In the genomic region with DNA sequence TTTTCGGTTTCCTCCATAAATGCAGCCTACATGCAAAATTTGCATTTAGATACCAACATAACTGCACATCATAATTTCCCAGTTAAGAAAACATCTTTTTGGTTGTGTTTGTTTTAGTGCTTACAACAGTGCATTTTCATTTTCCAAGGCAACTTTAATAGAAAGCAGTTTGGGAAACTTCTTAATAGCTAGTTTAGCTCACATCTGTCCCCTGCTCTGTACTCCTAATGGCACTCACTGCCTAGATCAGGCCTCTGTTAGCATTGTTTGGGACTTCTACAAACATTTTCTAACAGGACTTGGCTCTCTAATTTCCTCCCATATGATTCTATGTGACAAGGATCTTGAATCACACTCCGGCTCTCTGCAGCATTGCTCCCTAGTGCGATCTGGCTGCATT, we compare ENCODE assay signal across 16 mouse cellular contexts.
"Had no signal": no experiment of that assay in that cellular context is flagged by ENCODE, and none has a peak within 500 bp of the region (broad histone marks: within the 10 kb centered on the region; RNA-seq: fewer than 3 reads in every experiment).

No protein-coding gene starts in this region.

- DNase-seq: kidney, adult 8-10 months; kidney, postnatal 4 days; liver; liver, embryonic 13.5 days; liver, postnatal 0 days; lung, postnatal 14 days; right cerebral cortex, postnatal 14 days; thymus, adult 2 months; thymus, postnatal 25 days had no signal

- H3K4me3 ChIP-seq: layer of hippocampus, adult 2 months; limb, embryonic 12.5 days; liver, embryonic 13.5 days; lung, embryonic 15.5 days; megakaryocyte, embryonic 14.5 days; stomach, embryonic 15.5 days had no signal

- H3K27ac ChIP-seq: kidney, postnatal 0 days; layer of hippocampus, adult 2 months; limb, embryonic 12.5 days; liver, embryonic 13.5 days; lung, embryonic 15.5 days; macrophage; stomach, embryonic 15.5 days had no signal

- H3K4me1 ChIP-seq: limb, embryonic 12.5 days; liver, embryonic 13.5 days; lung, embryonic 15.5 days; megakaryocyte, embryonic 14.5 days; stomach, embryonic 15.5 days had no signal

- H3K9me3 ChIP-seq: limb, embryonic 12.5 days; liver, embryonic 13.5 days; lung, embryonic 15.5 days; stomach, embryonic 15.5 days had no signal

- H3K4me2 ChIP-seq: limb, embryonic 12.5 days; liver, embryonic 13.5 days; lung, embryonic 15.5 days; stomach, embryonic 15.5 days had no signal

- ATAC-seq: liver, postnatal 0 days had no signal

- H3K27me3 ChIP-seq: limb, embryonic 12.5 days; liver, embryonic 13.5 days; lung, embryonic 15.5 days; megakaryocyte, embryonic 14.5 days; stomach, embryonic 15.5 days had no signal

- H3K36me3 ChIP-seq: limb, embryonic 12.5 days; liver, embryonic 13.5 days; lung, embryonic 15.5 days; stomach, embryonic 15.5 days had no signal

- H3K9ac ChIP-seq: limb, embryonic 12.5 days; liver, embryonic 13.5 days; liver, postnatal 0 days; lung, embryonic 15.5 days; stomach, embryonic 15.5 days had no signal
